Mouse (Mus musculus) liver, embryonic 14.5 days (tissue): ENCODE data around the gene Hprt.

Experiments used
- CTCF ChIP-seq: IDR thresholded peaks from 2 replicates; pipeline ENCODE4 v1.5.1; 2016; ENCODE audit warnings: antibody characterized with exemption, low read depth, control low read depth
- EP300 ChIP-seq: IDR thresholded peaks from 2 replicates; pipeline ENCODE4 v1.6.1; 2016; ENCODE audit warnings: antibody characterized with exemption, low read depth

DNA sequence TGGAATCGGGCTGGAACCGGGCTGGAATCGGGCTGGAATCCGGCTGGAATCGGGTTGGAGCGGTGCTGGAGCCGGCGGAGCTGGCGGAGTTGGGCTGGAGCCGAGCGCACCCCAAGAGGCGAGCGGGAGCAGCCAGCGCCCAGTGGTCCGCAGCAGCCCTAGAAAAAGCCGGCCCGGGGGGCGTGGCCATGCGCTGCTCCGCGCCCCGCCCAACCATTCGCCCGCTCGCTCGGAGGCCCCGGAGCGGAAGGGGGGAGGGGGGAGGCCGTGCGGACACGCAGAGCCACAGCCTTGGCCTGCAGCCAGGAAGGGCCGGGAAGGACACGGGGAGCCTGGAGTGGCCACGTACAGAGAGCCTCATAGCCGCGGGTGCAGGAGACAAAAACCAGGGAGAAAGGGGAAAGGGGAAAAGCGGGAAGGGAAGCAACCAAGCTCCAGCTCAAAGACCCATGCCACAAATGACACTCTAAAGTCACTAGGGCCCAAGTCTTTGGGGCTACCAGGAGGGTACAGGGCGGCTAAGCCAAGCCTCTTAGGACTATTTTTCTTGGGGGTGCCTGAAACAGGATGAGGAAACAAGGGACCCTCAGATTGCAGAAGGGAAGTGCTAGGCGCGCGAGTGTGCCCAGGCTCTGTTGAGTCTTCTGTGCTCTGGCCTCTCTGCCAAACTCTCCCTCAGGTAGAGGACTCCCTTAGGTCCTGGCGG is 69.3 kb downstream of the Hprt start:
- no peak for TF ChIP-seq CTCF
- TF ChIP-seq EP300, result no peak
